Mouse (Mus musculus): Measurements from ENCODE around the gene Mrpl22. TPM values are rescaled to one million over a fixed set of nuclear protein-coding genes. Genes with fewer than 3 reads are reported as not detected.
"Not testable (repeated sequence)": the region's sequence is repeated elsewhere in the genome, so short reads cannot be mapped to it uniquely, and the experiment has no call there.

Gene Mrpl22
- total RNA-seq, 2 experiments from 2014 or later: 47.1 to 49.9 TPM

GRCm38 (mm10) chr11:58223751-58224150 lies 52.3 kb downstream of the Mrpl22 start:
- DNase-seq: peak; percentile 38 to 63

GRCm38 (mm10) chr11:58224313-58224712 lies 52.9 kb downstream of the Mrpl22 start:
- peak in 1 of 2 experiments; percentile 34 for DNase-seq
- intact Hi-C loops (cut with DNase I): loop anchor here (2.0 to 10.0 kb wide), 2 partner anchors 24 to 270 kb away; no protein-coding TSS in a partner anchor

More at GRCm38 (mm10) chr11:58223751-58224150, 52.3 kb downstream of the Mrpl22 start:
- intact Hi-C loops (cut with DNase I): loop anchor here (2.0 to 10.0 kb wide), 2 partner anchors 23 to 269 kb away; no protein-coding TSS in a partner anchor

- intact Hi-C loops (cut with DNase I): loop anchor here (1.0 to 10.0 kb wide), 3 partner anchors 24 to 270 kb away; no protein-coding TSS in a partner anchor
- DNase-seq: not testable (repeated sequence)
Measured at GRCm38 (mm10) chr11:58224872-58225271, 53.4 kb downstream of the Mrpl22 start.

- peak; percentile 76 to 80 for DNase-seq
- intact Hi-C loops (cut with DNase I): loop anchor here (1.0 to 10.0 kb wide), 3 partner anchors 25 to 271 kb away; no protein-coding TSS in a partner anchor
Measured at GRCm38 (mm10) chr11:58225655-58226054, 54.2 kb downstream of the Mrpl22 start.

GRCm38 (mm10) chr11:58226425-58226824 lies 55.0 kb downstream of the Mrpl22 start:
- intact Hi-C loops (cut with DNase I): loop anchor here (10.0 kb wide), 1 partner anchor 272 kb away; no protein-coding TSS in a partner anchor
- no peak for DNase-seq

GRCm38 (mm10) chr11:58228021-58228420 lies 56.6 kb downstream of the Mrpl22 start:
- not testable (repeated sequence) for DNase-seq
- intact Hi-C loops (cut with DNase I): loop anchor here (10.0 kb wide), 1 partner anchor 273 kb away; no protein-coding TSS in a partner anchor

Other genes starting within 250 kb of the Mrpl22 start
- 10 to 100 TPM; 49.8 to 52.8 TPM for gene Larp1, start 162.6 kb upstream of the Mrpl22 start, total RNA-seq (2021)
- gene Gm12248, start 78.5 kb upstream of the Mrpl22 start, total RNA-seq (2021): not detected
- gene Cnot8, start 67.5 kb upstream of the Mrpl22 start, total RNA-seq (2021): 10 to 100 TPM; 38.6 to 40.5 TPM
- gene Gemin5, start 3.1 kb upstream of the Mrpl22 start, total RNA-seq (2021): 1 to 10 TPM; 9.2 to 9.7 TPM
- 1 to 10 TPM; 3.8 to 4.8 TPM for gene Igtp, start 27.9 kb downstream of the Mrpl22 start, total RNA-seq (2021)
- 1 to 10 TPM; 6.9 to 7.0 TPM for gene Irgm2, start 28.0 kb downstream of the Mrpl22 start, total RNA-seq (2021)
- gene 4930438A08Rik, start 103.1 kb downstream of the Mrpl22 start, total RNA-seq (2021): not detected
- gene Zfp692, start 135.4 kb downstream of the Mrpl22 start, total RNA-seq (2021): 1 to 10 TPM; 3.9 to 4.7 TPM
- gene Zfp672, start 158.7 kb downstream of the Mrpl22 start, total RNA-seq (2021): 10 to 100 TPM; 48.9 to 53.1 TPM
- 10 to 100 TPM; 45.6 to 49.5 TPM for gene Sh3bp5l, start 159.1 kb downstream of the Mrpl22 start, total RNA-seq (2021)
- not detected for gene Lypd8, start 207.4 kb downstream of the Mrpl22 start, total RNA-seq (2021)
- gene 1810065E05Rik, start 249.4 kb downstream of the Mrpl22 start, total RNA-seq (2021): not detected